Comparison of ENCODE assay signal across 8 mouse cellular contexts in the genomic region with DNA sequence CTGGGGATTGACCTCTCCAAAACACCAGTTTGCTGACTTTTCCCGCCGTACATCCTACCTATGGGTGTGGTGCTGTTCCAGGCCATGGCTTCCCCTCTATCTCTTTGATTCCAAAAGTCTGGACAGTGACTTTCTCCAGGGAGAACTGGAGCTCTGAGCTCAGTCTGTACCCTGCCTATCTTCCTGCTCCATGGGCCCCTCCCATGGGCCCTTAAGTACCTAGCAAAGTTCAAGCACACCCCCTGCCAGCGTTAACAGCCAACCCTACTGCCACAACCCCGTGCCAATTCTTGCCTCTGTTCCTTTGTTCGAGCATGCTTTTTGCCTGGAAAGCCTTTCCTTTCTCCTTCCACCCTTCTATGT. TPM values are rescaled to one million over a fixed set of nuclear protein-coding genes. Genes with fewer than 3 reads are reported as not detected.
A peak's percentile ranks its signal among the peaks of the same experiment; 100 is the strongest.
DNase-seq lines count a peak whose midpoint lies in the region; ATAC-seq and TF ChIP-seq lines count a peak whose summit lies in the region.

No protein-coding gene starts in this region.

- TF ChIP-seq CTCF in olfactory bulb, adult 2 months (IDR thresholded peaks at IDR 0.05; ENCODE audit: insufficient read depth, low read depth, low read length) = no peak

- H3K27me3 ChIP-seq in lung, embryonic 15.5 days = no peaks in the 10 kb centered on the region
- no peaks in the 10 kb centered on the region for H3K27me3 ChIP-seq in limb, embryonic 13.5 days

- no peak for DNase-seq in lung, postnatal 36 days
- no peak for DNase-seq in retina, postnatal 1 day
- DNase-seq in urinary bladder, postnatal 4 days (ENCODE audit: low spot score in 2 of 2) = no peak
- DNase-seq in embryo, embryonic 11 days = no peak

- peak overlapping the region; percentile 70 for H3K9ac ChIP-seq in lung, embryonic 15.5 days
- H3K9ac ChIP-seq in limb, embryonic 13.5 days = peak overlapping the region; percentile 83

- peak; percentile 16; the same call in 1 of the 2 replicates for ATAC-seq in lung, embryonic 15.5 days (ENCODE audit: borderline replicate concordance, extremely low read depth, low FRiP score, low TSS enrichment)
- peak; percentile 32 for ATAC-seq in erythroid progenitor cell, adult 5-6 weeks (replicated peaks; ENCODE audit: low FRiP score, poor library complexity, severe bottlenecking)
- ATAC-seq in limb, embryonic 13.5 days (ENCODE audit: low FRiP score, low read depth) = no peak

- peak overlapping the region; percentile 73 for H3K4me3 ChIP-seq in lung, embryonic 15.5 days
- H3K4me3 ChIP-seq in limb, embryonic 13.5 days = peak overlapping the region; percentile 78
- H3K4me3 ChIP-seq in olfactory bulb, adult 2 months (ENCODE audit: insufficient read depth, low read depth, low read length) = peak overlapping the region; percentile 53

- peaks cover 32% of the 10 kb centered on the region for H3K4me1 ChIP-seq in lung, embryonic 15.5 days
- H3K4me1 ChIP-seq in limb, embryonic 13.5 days = peaks cover 35% of the 10 kb centered on the region
- peaks cover 16% of the 10 kb centered on the region for H3K4me1 ChIP-seq in olfactory bulb, adult 2 months (ENCODE audit: control insufficient read depth, insufficient read depth, low read length)

- 24% methylated on average over 5 of the region's 5 CpGs for WGBS in lung, embryonic 15.5 days
- 29% methylated on average over 5 of the region's 5 CpGs for WGBS in limb, embryonic 13.5 days
- WGBS in olfactory bulb, adult 2 months = 10% methylated on average over 5 of the region's 5 CpGs

- H3K9me3 ChIP-seq in lung, embryonic 15.5 days = no peaks in the 10 kb centered on the region
- no peaks in the 10 kb centered on the region for H3K9me3 ChIP-seq in limb, embryonic 13.5 days

- H3K36me3 ChIP-seq in lung, embryonic 15.5 days = peaks cover 24% of the 10 kb centered on the region
- H3K36me3 ChIP-seq in limb, embryonic 13.5 days = peaks cover 26% of the 10 kb centered on the region

- H3K4me2 ChIP-seq in lung, embryonic 15.5 days = peak overlapping the region; percentile 80
- peak overlapping the region; percentile 90 for H3K4me2 ChIP-seq in limb, embryonic 13.5 days (replicated peaks)

- peak overlapping the region; percentile 76 for H3K27ac ChIP-seq in lung, embryonic 15.5 days
- H3K27ac ChIP-seq in limb, embryonic 13.5 days = peak overlapping the region; percentile 81
- H3K27ac ChIP-seq in olfactory bulb, adult 2 months (ENCODE audit: insufficient read depth, low read depth, low read length) = peak overlapping the region; percentile 31; the same call in 1 of the 2 replicates

- TF ChIP-seq POLR2A in olfactory bulb, adult 2 months (IDR thresholded peaks at IDR 0.05; ENCODE audit: insufficient read depth, low read depth, low read length) = no peak

RNA-seq across cellular contexts. Expression of a gene that starts 0.3 kb away (rescaled TPM):
- polyA plus RNA-seq in lung, embryonic 15.5 days (2015; fragmentation: Nextera tagmentation; extraction: Ambion mirVana) = 39.0 and 40.9 TPM in 2 replicates
- total RNA-seq in erythroid progenitor cell, adult 5-6 weeks (2015; ENCODE audit: low replicate concordance) = 56.9 and 59.5 TPM in 2 replicates
- total RNA-seq in erythroid progenitor cell, adult 5-6 weeks (2017; ENCODE audit: low replicate concordance) = 62.4 and 101 TPM in 2 replicates
- 42.3 TPM in 2 replicates for polyA plus RNA-seq in limb, embryonic 13.5 days (2015; fragmentation: Nextera tagmentation; extraction: Ambion mirVana)
- polyA plus RNA-seq in olfactory bulb, adult 2 months (2012; ENCODE audit: insufficient read depth, insufficient read length, low replicate concordance, missing spikeins) = not detected in 2 replicates

RNA-seq across cellular contexts. Expression of a gene that starts 15.4 kb away (rescaled TPM):
- 43.2 and 49.7 TPM in 2 replicates for polyA plus RNA-seq in lung, embryonic 15.5 days (2015; fragmentation: Nextera tagmentation; extraction: Ambion mirVana)
- 16.6 and 21.4 TPM in 2 replicates for total RNA-seq in erythroid progenitor cell, adult 5-6 weeks (2015; ENCODE audit: low replicate concordance)
- total RNA-seq in erythroid progenitor cell, adult 5-6 weeks (2017; ENCODE audit: low replicate concordance) = 11.7 and 14.6 TPM in 2 replicates
- polyA plus RNA-seq in limb, embryonic 13.5 days (2015; fragmentation: Nextera tagmentation; extraction: Ambion mirVana) = 44.7 and 48.6 TPM in 2 replicates
- 187 and 436 TPM in 2 replicates for polyA plus RNA-seq in olfactory bulb, adult 2 months (2012; ENCODE audit: insufficient read depth, insufficient read length, low replicate concordance, missing spikeins)

Comparison
In these comparisons a context has a peak if more than half of its experiments do, and no peak if none do; other contexts are left out.
1. H3K27ac ChIP-seq: peak in every context shown above with its lines; median percentile 81 in limb, embryonic 13.5 days; 76 in lung, embryonic 15.5 days; 31 in olfactory bulb, adult 2 months.
2. RNA of a gene that starts 0.3 kb away (polyA plus RNA-seq): 42.3 TPM in limb, embryonic 13.5 days and 39.0 to 40.9 TPM in lung, embryonic 15.5 days; not detected in olfactory bulb, adult 2 months; every median in the first group is over 10 times any median in the second.
3. Peak in every context shown above with its lines, with median percentiles within 50 percentile points of each other: H3K4me3 ChIP-seq.